Mouse (Mus musculus) liver, embryonic 13.5 days (tissue): ENCODE measurements at regions not wholly inside any gene's neighbourhood (a gene's known extent, or its start where the extent isn't known, plus 50 kb on each side); places are given as distances from the start of the nearest gene placed in this dataset.

Experiments
- ATAC-seq: fragments of 200-750 bp; cut with Nextera tagmentation; 2 replicates; pipeline ENCODE4 v1.8.0; 2017; ENCODE audit warnings: low read depth, mild to moderate bottlenecking, moderate number of reproducible peaks, moderate library complexity
- DNase-seq: peaks from one replicate; pipeline ENCODE4 v3.0.0; 2022
- H3K27ac ChIP-seq: fragments of 300-500 bp; sonication (generic); 2 replicates; pipeline ENCODE4 v1.5.1; 2015; ENCODE audit warnings: moderate library complexity, mild to moderate bottlenecking, inconsistent platforms
- H3K27me3 ChIP-seq: fragments of 300-500 bp; sonication (generic); 2 replicates; pipeline ENCODE4 v1.6.1; 2015; ENCODE audit warnings: mild to moderate bottlenecking, inconsistent platforms
- H3K36me3 ChIP-seq: fragments of 300-500 bp; sonication (generic); 2 replicates; pipeline ENCODE4 v1.6.1; 2015; ENCODE audit warnings: mild to moderate bottlenecking, inconsistent platforms
- H3K4me1 ChIP-seq: fragments of 300-500 bp; sonication (generic); replicated peaks from 2 replicates; pipeline ENCODE4 v1.6.1; 2015; ENCODE audit warnings: inconsistent platforms
- H3K4me2 ChIP-seq: fragments of 300-500 bp; sonication (generic); 2 replicates; pipeline ENCODE4 v1.6.1; 2015; ENCODE audit warnings: inconsistent platforms, mild to moderate bottlenecking, moderate library complexity
- H3K4me3 ChIP-seq: fragments of 300-500 bp; sonication (generic); replicated peaks from 2 replicates; pipeline ENCODE4 v1.5.1; 2015; ENCODE audit warnings: mild to moderate bottlenecking, inconsistent platforms
- H3K9ac ChIP-seq: fragments of 300-500 bp; sonication (generic); 2 replicates; pipeline ENCODE4 v1.6.1; 2015; ENCODE audit warnings: mild to moderate bottlenecking, inconsistent platforms
- H3K9me3 ChIP-seq: fragments of 300-500 bp; sonication (generic); replicated peaks from 2 replicates; pipeline ENCODE4 v1.6.1; 2016; ENCODE audit warnings: inconsistent platforms
- WGBS: fragments of 180-500 bp; shearing (Covaris S2); methylation state at CpG from one replicate; pipeline ENCODE4 v1.1.7; 2015; ENCODE audit not compliant: insufficient replicate concordance; 5-methylcytosine and 5-hydroxymethylcytosine counted together

- DNase-seq (no peak), ATAC-seq (no peak)
- H3K4me1 ChIP-seq: no peaks in the 10 kb centered on the region
- H3K27ac ChIP-seq: no peak overlapping the region
- H3K27me3 ChIP-seq: no peaks in the 10 kb centered on the region
- H3K36me3 ChIP-seq: no peaks in the 10 kb centered on the region
- 44% methylated on average over 5 of the region's 5 CpGs for WGBS
- H3K9ac ChIP-seq: no peak overlapping the region
- H3K4me2 ChIP-seq: no peak overlapping the region
- no peaks in the 10 kb centered on the region for H3K9me3 ChIP-seq
- no peak overlapping the region for H3K4me3 ChIP-seq
These were observed 567.1 kb downstream of the Insc start for GRCm38 (mm10) chr7:115310400-115311225.

DNA sequence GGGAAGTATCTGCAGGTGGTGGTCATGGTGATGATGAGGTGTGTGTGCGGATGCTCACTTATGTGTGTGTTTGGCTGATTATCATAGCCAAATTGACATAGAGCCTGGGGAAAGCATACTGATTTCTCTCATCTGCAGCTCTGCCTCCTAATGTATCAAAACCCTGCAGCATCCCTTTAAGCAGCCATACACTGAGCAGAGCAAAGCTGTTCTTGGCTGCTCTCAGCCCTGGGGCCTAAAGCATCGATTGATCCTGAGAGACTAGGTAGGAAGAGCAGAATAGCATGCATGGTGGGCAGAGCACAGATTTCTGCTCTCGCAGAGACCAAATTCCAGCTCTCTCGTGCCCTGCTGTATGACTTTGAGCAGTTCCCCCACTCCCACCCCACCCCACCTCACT, 576.0 kb downstream of the Insc start:
- Histone ChIP-seq H3K9me3 (no peaks in the 10 kb centered on the region), H3K4me1 (no peaks in the 10 kb centered on the region), H3K27ac (no peak overlapping the region), H3K36me3 (no peaks in the 10 kb centered on the region), H3K27me3 (no peaks in the 10 kb centered on the region), H3K4me2 (no peak overlapping the region), H3K9ac (no peak overlapping the region), H3K4me3 (no peak overlapping the region)
- ATAC-seq: no peak
- WGBS: 58% methylated on average over 4 of the region's 4 CpGs
- DNase-seq: no peak

- no peak for ATAC-seq
These were observed 579.5 kb downstream of the Insc start for GRCm38 (mm10) chr7:115322989-115323388.

GRCm38 (mm10) chr7:115328300-115328699, 584.8 kb downstream of the Insc start:
- WGBS: 50% methylated on average over 3 of the region's 3 CpGs
- ATAC-seq: no peak
- Histone ChIP-seq H3K4me2 (no peak overlapping the region), H3K27ac (no peak overlapping the region), H3K4me3 (no peak overlapping the region), H3K27me3 (no peaks in the 10 kb centered on the region), H3K36me3 (no peaks in the 10 kb centered on the region), H3K9me3 (no peaks in the 10 kb centered on the region), H3K4me1 (no peaks in the 10 kb centered on the region), H3K9ac (no peak overlapping the region)
- no peak for DNase-seq

More at GRCm38 (mm10) chr7:115322989-115323388, 579.5 kb downstream of the Insc start:
- H3K36me3 ChIP-seq: no peaks in the 10 kb centered on the region
- H3K9ac ChIP-seq: no peak overlapping the region
- no peaks in the 10 kb centered on the region for H3K27me3 ChIP-seq
- no peaks in the 10 kb centered on the region for H3K4me1 ChIP-seq
- H3K4me3 ChIP-seq: no peak overlapping the region
- WGBS: 59% methylated on average over 5 of the region's 5 CpGs
- H3K9me3 ChIP-seq: no peaks in the 10 kb centered on the region
- no peak overlapping the region for H3K4me2 ChIP-seq
- DNase-seq: no peak
- no peak overlapping the region for H3K27ac ChIP-seq

DNA sequence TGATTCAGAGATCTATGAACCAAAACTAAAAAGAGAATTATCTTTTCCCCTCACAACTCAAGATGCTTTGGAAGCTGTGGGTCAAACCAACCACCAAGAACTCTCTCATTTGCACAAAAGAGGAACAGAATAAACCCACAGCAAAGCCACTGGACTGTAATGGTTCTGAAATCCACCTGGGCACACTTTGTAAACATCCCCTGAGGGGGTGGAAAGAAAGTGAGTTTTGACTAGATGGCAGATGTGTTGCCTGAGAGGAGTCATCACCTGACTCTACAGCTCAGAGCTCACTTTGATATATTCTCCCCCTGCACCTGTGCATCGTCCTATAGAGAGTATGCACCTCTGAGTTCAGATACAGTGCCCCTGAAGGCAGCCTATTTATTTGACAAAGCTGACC, 588.2 kb downstream of the Insc start:
- Histone ChIP-seq H3K27ac (no peak overlapping the region), H3K4me2 (no peak overlapping the region), H3K36me3 (no peaks in the 10 kb centered on the region), H3K27me3 (no peaks in the 10 kb centered on the region), H3K9me3 (no peaks in the 10 kb centered on the region), H3K4me1 (no peaks in the 10 kb centered on the region), H3K4me3 (no peak overlapping the region), H3K9ac (no peak overlapping the region)
- DNase-seq: no peak
- WGBS: 60% methylated on average over 1 of the region's 1 CpGs
- no peak for ATAC-seq

DNA sequence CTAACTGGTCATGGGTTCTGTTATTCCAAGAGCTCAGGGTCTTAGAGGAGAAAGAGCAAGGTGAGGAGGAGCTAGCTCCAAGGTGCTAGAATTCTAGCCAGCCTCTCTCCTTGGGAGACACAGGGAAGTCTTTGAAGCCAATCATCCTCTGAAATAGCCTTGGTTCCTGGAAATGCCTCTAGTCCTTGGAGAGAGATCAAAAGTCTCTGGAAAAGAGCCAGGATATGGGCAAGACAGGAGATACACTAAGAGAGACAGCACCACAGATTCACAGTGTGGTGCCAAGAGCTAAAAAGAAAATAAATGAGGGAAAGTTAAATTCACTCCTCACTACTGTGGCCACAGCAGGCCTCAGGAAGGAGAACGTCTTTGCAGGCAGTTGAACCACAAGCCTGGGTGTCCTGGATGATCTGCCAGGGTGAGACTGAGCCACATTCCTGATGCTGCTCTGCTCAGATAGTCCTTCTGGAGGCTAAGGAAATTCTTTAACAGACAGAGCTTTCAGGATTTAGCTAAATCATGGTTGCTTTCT, 589.6 kb downstream of the Insc start:
- Histone ChIP-seq H3K27me3 (no peaks in the 10 kb centered on the region), H3K27ac (no peak overlapping the region), H3K4me3 (no peak overlapping the region), H3K4me2 (no peak overlapping the region), H3K9me3 (no peaks in the 10 kb centered on the region), H3K36me3 (no peaks in the 10 kb centered on the region), H3K4me1 (no peaks in the 10 kb centered on the region), H3K9ac (no peak overlapping the region)
- WGBS: 26% methylated on average over 1 of the region's 1 CpGs
- ATAC-seq (no peak), DNase-seq (no peak)

DNA sequence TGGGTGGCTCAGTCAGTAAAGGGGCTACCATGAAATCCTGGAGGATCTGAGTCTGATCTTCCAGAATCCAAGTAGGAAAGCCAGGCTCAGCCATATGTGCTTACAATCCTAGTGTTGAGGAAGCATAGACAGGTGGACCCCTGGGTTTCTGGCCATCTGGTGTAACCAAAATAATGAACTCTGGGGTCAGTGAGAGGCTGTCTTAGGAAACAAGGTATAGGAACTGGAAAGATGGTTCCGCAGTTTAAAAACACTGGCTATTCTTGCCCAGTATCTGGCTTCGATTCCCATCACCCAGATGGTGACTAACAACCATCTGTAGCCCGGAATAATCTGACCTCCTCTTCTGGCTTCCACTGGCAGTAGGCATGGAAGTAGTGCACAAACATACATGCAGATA, 591.6 kb downstream of the Insc start:
- 72% methylated on average over 3 of the region's 3 CpGs for WGBS
- Histone ChIP-seq H3K4me3 (no peak overlapping the region), H3K9ac (no peak overlapping the region), H3K36me3 (no peaks in the 10 kb centered on the region), H3K27me3 (no peaks in the 10 kb centered on the region), H3K9me3 (no peaks in the 10 kb centered on the region), H3K4me1 (no peaks in the 10 kb centered on the region), H3K4me2 (no peak overlapping the region), H3K27ac (no peak overlapping the region)
- DNase-seq (no peak), ATAC-seq (no peak)

DNA sequence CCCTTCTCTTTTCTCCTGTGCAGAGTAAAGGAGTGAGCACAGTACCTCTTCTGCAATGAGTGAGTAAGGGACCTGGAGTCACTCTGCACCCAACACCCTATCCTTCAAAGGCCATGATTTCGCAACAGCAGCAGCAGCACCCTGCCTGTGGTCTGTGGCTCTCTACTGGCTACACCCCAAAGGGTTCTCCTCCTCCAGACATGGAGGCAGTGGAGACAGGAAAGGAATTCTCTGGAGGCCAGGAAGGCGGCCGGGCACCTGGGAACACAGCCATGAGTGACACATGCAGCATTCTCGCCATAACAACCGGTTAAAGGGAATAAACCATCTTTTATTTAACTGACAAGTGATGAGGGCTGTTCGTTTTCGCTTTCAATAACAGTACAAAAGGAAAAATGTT, 596.7 kb downstream of the Insc start:
- Histone ChIP-seq H3K27me3 (no peaks in the 10 kb centered on the region), H3K27ac (no peak overlapping the region), H3K4me1 (no peaks in the 10 kb centered on the region), H3K4me3 (no peak overlapping the region), H3K9me3 (no peaks in the 10 kb centered on the region), H3K4me2 (no peak overlapping the region), H3K36me3 (no peaks in the 10 kb centered on the region), H3K9ac (no peak overlapping the region)
- DNase-seq (no peak), ATAC-seq (no peak)
- WGBS: 71% methylated on average over 7 of the region's 7 CpGs

DNA sequence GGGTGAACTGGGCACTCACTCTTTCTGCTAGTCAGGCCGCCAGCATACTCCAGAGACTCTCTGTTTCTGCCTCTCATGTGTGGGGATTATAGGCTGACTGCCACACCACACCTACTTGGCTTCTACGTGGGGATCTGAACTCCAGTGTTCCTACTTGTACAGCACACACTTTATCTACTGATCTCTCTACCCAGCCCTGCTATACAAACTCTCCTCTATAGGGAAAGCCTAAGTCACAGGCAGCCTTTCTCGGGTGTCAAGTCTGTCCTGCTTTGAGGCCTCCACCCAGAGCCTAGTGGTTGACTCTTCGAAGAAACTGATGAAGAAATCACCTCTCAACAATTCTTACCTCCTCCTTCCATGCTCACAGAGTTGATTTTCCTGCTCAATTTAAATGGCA, 597.5 kb downstream of the Insc start:
- ATAC-seq (no peak), DNase-seq (no peak)
- Histone ChIP-seq H3K36me3 (no peaks in the 10 kb centered on the region), H3K4me3 (no peak overlapping the region), H3K4me2 (no peak overlapping the region), H3K9ac (no peak overlapping the region), H3K9me3 (no peaks in the 10 kb centered on the region), H3K27me3 (no peaks in the 10 kb centered on the region), H3K27ac (no peak overlapping the region), H3K4me1 (no peaks in the 10 kb centered on the region)
- WGBS: 47% methylated on average over 4 of the region's 4 CpGs

- H3K9me3 ChIP-seq: no peaks in the 10 kb centered on the region
- H3K4me3 ChIP-seq: no peak overlapping the region
- H3K4me1 ChIP-seq: no peaks in the 10 kb centered on the region
- DNase-seq (no peak), ATAC-seq (no peak)
- WGBS: 39% methylated on average over 3 of the region's 3 CpGs
- H3K36me3 ChIP-seq: no peaks in the 10 kb centered on the region
- no peak overlapping the region for H3K27ac ChIP-seq
- H3K9ac ChIP-seq: no peak overlapping the region
- no peaks in the 10 kb centered on the region for H3K27me3 ChIP-seq
- no peak overlapping the region for H3K4me2 ChIP-seq
These were observed 602.3 kb downstream of the Insc start for GRCm38 (mm10) chr7:115345749-115346148.

DNA sequence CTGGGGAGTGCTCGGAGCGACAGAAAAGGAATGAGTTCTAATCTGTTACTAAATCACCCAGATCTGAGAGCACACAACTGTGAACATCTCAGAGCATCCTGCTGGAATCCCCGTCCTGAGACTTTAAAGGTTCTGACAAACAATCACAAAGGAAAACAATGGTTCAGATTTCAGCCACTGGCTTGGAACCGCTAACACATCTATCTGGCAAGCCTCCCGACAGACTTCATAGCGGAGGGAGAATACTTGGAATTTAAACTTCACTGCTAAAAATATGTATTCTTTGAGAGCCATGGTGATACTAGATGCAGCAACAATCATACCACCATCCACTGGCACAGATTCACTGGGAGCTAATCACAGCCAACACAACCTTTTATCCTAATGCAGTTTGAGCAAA, 615.2 kb downstream of the Insc start:
- H3K4me2 ChIP-seq: no peak overlapping the region
- no peak overlapping the region for H3K27ac ChIP-seq
- DNase-seq: no peak
- no peak overlapping the region for H3K4me3 ChIP-seq
- no peaks in the 10 kb centered on the region for H3K9me3 ChIP-seq
- no peaks in the 10 kb centered on the region for H3K27me3 ChIP-seq
- no peaks in the 10 kb centered on the region for H3K36me3 ChIP-seq
- no peaks in the 10 kb centered on the region for H3K4me1 ChIP-seq
- 70% methylated on average over 6 of the region's 6 CpGs for WGBS
- ATAC-seq: no peak
- no peak overlapping the region for H3K9ac ChIP-seq

GRCm38 (mm10) chr7:115360142-115360541, 616.6 kb downstream of the Insc start:
- no peak overlapping the region for H3K4me2 ChIP-seq
- 58% methylated on average over 3 of the region's 3 CpGs for WGBS
- no peaks in the 10 kb centered on the region for H3K27me3 ChIP-seq
- H3K27ac ChIP-seq: no peak overlapping the region
- no peaks in the 10 kb centered on the region for H3K9me3 ChIP-seq
- no peak overlapping the region for H3K9ac ChIP-seq
- no peaks in the 10 kb centered on the region for H3K36me3 ChIP-seq
- H3K4me3 ChIP-seq: no peak overlapping the region
- ATAC-seq: no peak
- DNase-seq: no peak
- no peaks in the 10 kb centered on the region for H3K4me1 ChIP-seq
